In the genomic region with DNA sequence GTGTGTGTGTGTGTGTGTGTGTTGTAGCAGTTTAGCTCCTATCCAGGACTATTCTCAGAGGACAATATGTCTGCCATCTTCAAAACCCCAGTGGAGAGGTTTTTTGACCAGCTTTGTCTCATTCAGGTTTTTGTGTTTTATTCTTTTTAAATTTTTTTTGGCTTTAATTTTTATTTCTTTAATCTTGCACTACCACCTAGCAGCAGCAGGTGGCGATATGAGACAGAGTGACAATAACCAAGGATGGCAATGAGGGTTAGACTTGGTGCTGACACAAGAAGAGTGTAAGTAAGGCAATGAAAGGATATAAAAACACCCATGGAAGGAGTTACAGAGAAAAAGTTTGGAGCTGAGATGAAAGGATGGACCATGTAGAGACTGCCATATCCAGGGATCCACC, we compare ENCODE assay signal across 13 mouse cellular contexts. TPM values are rescaled to one million over a fixed set of nuclear protein-coding genes. Genes with fewer than 3 reads are reported as not detected.
DNase-seq lines count a peak whose midpoint lies in the region; ATAC-seq lines count a peak whose summit lies in the region.
"Not testable (repeated sequence)": the region's sequence is repeated elsewhere in the genome, so short reads cannot be mapped to it uniquely, and the experiment has no call there.
"Had no signal": no experiment of that assay in that cellular context is flagged by ENCODE, and none has a peak within 500 bp of the region (broad histone marks: within the 10 kb centered on the region; RNA-seq: fewer than 3 reads in every experiment).

No protein-coding gene starts in this region.

- not testable (repeated sequence) for H3K9me3 ChIP-seq in intestine, embryonic 14.5 days (ENCODE audit: control insufficient read depth, low read length)

- DNase-seq in A20 (ENCODE audit: low read depth, low spot score): peak; percentile 11
- DNase-seq in adrenal gland, postnatal 10 days: peak; percentile 39
- DNase-seq in gastrocnemius, adult 18-20 months (ENCODE audit: low spot score): peak; percentile 3
- peak; percentile 55 for DNase-seq in intestine, embryonic 14.5 days (ENCODE audit: low spot score)
- DNase-seq in layer of hippocampus, postnatal 14 days (ENCODE audit: low spot score in 2 of 2): peak; percentile 10 to 17
- peak; percentile 7 for DNase-seq in lung, postnatal 14 days
- peak; percentile 5 for DNase-seq in right cerebral cortex, postnatal 14 days

- not testable (repeated sequence) for H3K27ac ChIP-seq in intestine, embryonic 14.5 days (ENCODE audit: low read depth)

- 0% methylated on average over 1 of the region's 1 CpGs for WGBS in intestine, embryonic 14.5 days

- peak; percentile 62; the same call in 1 of the 2 replicates for ATAC-seq in common myeloid progenitor, adult 5-6 weeks (replicated peaks; ENCODE audit: low read depth, poor library complexity, severe bottlenecking)
- ATAC-seq in intestine, embryonic 14.5 days (replicated peaks; ENCODE audit: low FRiP score, low TSS enrichment, low read depth): not testable (repeated sequence)

- H3K36me3 ChIP-seq in intestine, embryonic 14.5 days (ENCODE audit: control insufficient read depth, insufficient read depth, low read length): not testable (repeated sequence)

- not testable (repeated sequence) for H3K9ac ChIP-seq in intestine, embryonic 14.5 days (ENCODE audit: low read length)

- not testable (repeated sequence) for H3K27me3 ChIP-seq in intestine, embryonic 14.5 days (replicated peaks; ENCODE audit: control insufficient read depth, insufficient read depth, low read length)

- not testable (repeated sequence) for H3K4me1 ChIP-seq in intestine, embryonic 14.5 days (replicated peaks; ENCODE audit: control insufficient read depth, insufficient read depth, low read length)

- H3K4me3 ChIP-seq in intestine, embryonic 14.5 days (ENCODE audit: low read depth, low read length): not testable (repeated sequence)

- not testable (repeated sequence) for H3K4me2 ChIP-seq in intestine, embryonic 14.5 days (ENCODE audit: low read length)

RNA-seq across cellular contexts. Expression of gene Gm906, which starts 38.3 kb away (rescaled TPM):
- total RNA-seq in adrenal gland, postnatal 10 days (2021): not detected
- not detected in 2 replicates for total RNA-seq in common myeloid progenitor, adult 5-6 weeks (2017)
- not detected for total RNA-seq in gastrocnemius, adult 18-20 months (2021)
- polyA plus RNA-seq in intestine, embryonic 14.5 days (2014; fragmentation: Nextera tagmentation; extraction: Ambion mirVana): not detected in 2 replicates
- total RNA-seq in layer of hippocampus, postnatal 14 days (2021): not detected
- total RNA-seq: gastrocnemius, postnatal 14 days had no signal
- polyA plus RNA-seq: C2C12; heart, embryonic 16.5 days; kidney, embryonic 15.5 days; limb, embryonic 10.5 days had no signal

Comparison
In these comparisons a context has a peak if more than half of its experiments do, and no peak if none do; other contexts are left out.
1. DNase-seq: peak in every context shown above with its lines; median percentile 55 in intestine, embryonic 14.5 days; 39 in adrenal gland, postnatal 10 days; 14 in layer of hippocampus, postnatal 14 days; 11 in A20; 7 in lung, postnatal 14 days; 5 in right cerebral cortex, postnatal 14 days; 3 in gastrocnemius, adult 18-20 months.